Mouse (Mus musculus): ENCODE measurements around the gene Tmem132c. TPM values are rescaled to one million over a fixed set of nuclear protein-coding genes. Genes with fewer than 3 reads are reported as not detected.

Tmem132c gene
- 1.8 and 2.0 TPM in 2 replicates for polyA plus RNA-seq (2015; fragmentation: Nextera tagmentation; extraction: Ambion mirVana)

DNA sequence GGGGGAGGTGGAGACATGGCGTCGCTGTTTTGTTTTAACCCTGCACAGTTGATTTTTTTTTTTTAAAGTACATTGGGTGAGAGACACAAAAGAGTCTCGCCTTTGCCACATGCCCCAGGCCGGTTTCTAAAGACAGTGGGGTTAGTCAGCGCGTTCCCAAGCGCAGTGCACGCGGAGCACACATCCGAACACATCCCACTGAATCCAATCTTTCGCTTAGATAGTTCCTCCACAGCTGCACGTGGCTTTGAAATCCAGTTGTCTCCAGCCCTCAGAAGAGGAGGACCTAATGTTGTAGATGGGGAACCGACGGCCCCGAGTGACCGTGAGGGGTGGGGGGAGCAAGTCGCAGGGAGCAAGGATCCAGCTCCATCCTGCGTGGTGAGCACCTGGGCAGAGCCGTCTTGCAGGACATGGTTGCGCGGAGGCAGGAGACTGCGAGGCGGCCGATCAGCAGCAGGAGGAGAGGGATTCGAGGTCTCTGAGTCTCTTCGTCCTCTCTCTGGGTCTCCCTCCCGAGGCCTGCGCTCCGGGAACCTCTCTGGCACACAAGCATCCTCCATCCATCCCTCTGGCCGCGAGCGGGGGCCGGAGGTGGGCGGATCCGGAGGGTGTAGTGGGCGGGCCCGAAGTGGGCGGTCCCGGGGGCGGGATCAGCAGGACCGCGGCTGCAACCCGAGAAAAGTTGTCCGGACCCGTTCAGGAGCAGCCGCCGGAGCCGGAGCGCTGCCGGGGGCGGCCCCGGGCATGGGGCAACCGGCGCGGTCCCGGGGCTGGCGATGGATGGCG is at the start of gene Tmem132c:
Gene Tmem132c (plus strand): TSS at position 673 of the 789 bp plus-strand sequence.

Measured in skeletal muscle tissue, postnatal 0 days (tissue).